Mouse (Mus musculus): Measurements from ENCODE around the gene Glg1. TPM values are rescaled to one million over a fixed set of nuclear protein-coding genes. Genes with fewer than 3 reads are reported as not detected.
"Not testable (repeated sequence)": the region's sequence is repeated elsewhere in the genome, so short reads cannot be mapped to it uniquely, and the experiment has no call there.

The Glg1 gene
- polyA plus RNA-seq (2016; fragmentation: Nextera tagmentation; extraction: Ambion mirVana) = 94.2 and 108 TPM in 2 replicates

- Histone ChIP-seq H3K27ac (replicated peaks) (peak within 1 kb of the TSS; percentile 98), H3K27me3 (no peaks in the 10 kb centered on the region), H3K9me3 (no peaks in the 10 kb centered on the region), H3K36me3 (0 out of 2 replicates have a peak, but pooled peaks cover 5% of the 10 kb centered on the region), H3K4me3 (peak within 1 kb of the TSS; percentile 79), H3K4me1 (peaks cover 8% of the 10 kb centered on the region; the same call in 1 of the 2 replicates), H3K9ac (replicated peaks) (peak within 1 kb of the TSS; percentile 93), H3K4me2 (replicated peaks) (peak within 1 kb of the TSS; percentile 52)
- peak; percentile 88 for ATAC-seq (ENCODE audit: low FRiP score, low read depth)
- WGBS = under 1% methylated on average over 75 of the region's 76 CpGs
These were observed at the start of gene Glg1 for GRCm38 (mm10) chr8:111258631-111259407. Glg1 (minus strand) TSS chr8:111259216.

DNA sequence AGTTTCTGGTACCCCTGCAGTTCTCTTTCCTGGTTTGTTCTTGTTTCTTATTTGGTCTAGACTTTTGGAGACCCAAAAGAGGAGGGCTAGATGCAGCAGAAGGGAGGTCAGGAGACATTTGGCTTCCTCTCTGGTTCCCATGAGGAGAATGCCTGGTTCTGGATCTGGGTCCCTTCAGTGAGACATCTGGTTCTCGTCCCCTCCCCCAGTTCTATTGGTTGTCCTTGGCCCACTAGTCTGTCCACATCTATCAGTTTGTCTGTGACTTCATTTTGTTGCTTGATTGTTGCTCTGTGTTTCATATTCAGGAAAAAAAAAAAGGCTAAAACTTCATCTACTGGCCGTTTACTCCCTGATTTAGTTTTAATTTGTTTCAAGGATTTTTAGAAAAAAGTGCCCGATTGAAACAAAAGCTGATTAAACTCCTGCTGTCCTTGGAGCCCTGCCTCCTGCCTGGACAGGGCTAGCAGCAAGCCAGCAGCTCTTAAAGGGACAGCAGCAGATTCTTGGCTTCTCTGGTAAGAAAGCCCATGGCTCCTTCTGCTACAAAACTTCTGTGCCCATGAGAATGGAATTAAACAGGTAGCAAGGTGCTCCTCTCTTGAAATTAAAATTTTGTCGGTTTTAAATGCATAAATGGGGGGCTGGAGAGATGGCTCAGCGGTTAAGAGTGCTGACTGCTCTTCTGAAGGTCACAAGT is 46.2 kb upstream of the Glg1 start:
- no peaks in the 10 kb centered on the region for H3K27me3 ChIP-seq
- H3K9ac ChIP-seq (replicated peaks) = no peak overlapping the region
- no peak overlapping the region for H3K4me3 ChIP-seq
- H3K9me3 ChIP-seq = no peaks in the 10 kb centered on the region
- 26% methylated on average over 5 of the region's 5 CpGs for WGBS
- no peaks in the 10 kb centered on the region for H3K4me1 ChIP-seq
- H3K36me3 ChIP-seq = no peaks in the 10 kb centered on the region
- no peak overlapping the region for H3K4me2 ChIP-seq (replicated peaks)
- ATAC-seq (ENCODE audit: low FRiP score, low read depth) = no peak
- no peak overlapping the region for H3K27ac ChIP-seq (replicated peaks)

GRCm38 (mm10) chr8:111304359-111304758 is 45.3 kb upstream of the Glg1 start:
- no peak for ATAC-seq (ENCODE audit: low FRiP score, low read depth)
- WGBS = 91% methylated on average over 3 of the region's 3 CpGs

GRCm38 (mm10) chr8:111303076-111303803 is 44.2 kb upstream of the Glg1 start:
- not testable (repeated sequence) for H3K36me3 ChIP-seq; H3K4me2 ChIP-seq (replicated peaks); H3K27ac ChIP-seq (replicated peaks); H3K9ac ChIP-seq (replicated peaks); H3K27me3 ChIP-seq; H3K9me3 ChIP-seq; H3K4me1 ChIP-seq; H3K4me3 ChIP-seq; ATAC-seq (ENCODE audit: low FRiP score, low read depth)
- WGBS = 86% methylated on average over 5 of the region's 5 CpGs

More at GRCm38 (mm10) chr8:111304359-111304758, 45.3 kb upstream of the Glg1 start:
- no peaks in the 10 kb centered on the region for H3K4me1 ChIP-seq
- no peak overlapping the region for H3K27ac ChIP-seq (replicated peaks)
- H3K9ac ChIP-seq (replicated peaks) = no peak overlapping the region
- H3K9me3 ChIP-seq = no peaks in the 10 kb centered on the region
- no peaks in the 10 kb centered on the region for H3K27me3 ChIP-seq
- H3K4me3 ChIP-seq = no peak overlapping the region
- H3K36me3 ChIP-seq = no peaks in the 10 kb centered on the region
- H3K4me2 ChIP-seq (replicated peaks) = no peak overlapping the region

GRCm38 (mm10) chr8:111300597-111301546 is 41.9 kb upstream of the Glg1 start:
- no peaks in the 10 kb centered on the region for H3K27me3 ChIP-seq
- no peak for ATAC-seq (ENCODE audit: low FRiP score, low read depth)
- no peaks in the 10 kb centered on the region for H3K9me3 ChIP-seq
- H3K36me3 ChIP-seq = peaks cover 9% of the 10 kb centered on the region; the same call in 1 of the 2 replicates
- peaks cover 10% of the 10 kb centered on the region for H3K4me1 ChIP-seq
- H3K4me3 ChIP-seq = peak overlapping the region; percentile 92
- peak overlapping the region; percentile 33 for H3K4me2 ChIP-seq (replicated peaks)
- peak overlapping the region; percentile 58 for H3K27ac ChIP-seq (replicated peaks)
- 66% methylated on average over 11 of the region's 11 CpGs for WGBS
- no peak overlapping the region for H3K9ac ChIP-seq (replicated peaks)

DNA sequence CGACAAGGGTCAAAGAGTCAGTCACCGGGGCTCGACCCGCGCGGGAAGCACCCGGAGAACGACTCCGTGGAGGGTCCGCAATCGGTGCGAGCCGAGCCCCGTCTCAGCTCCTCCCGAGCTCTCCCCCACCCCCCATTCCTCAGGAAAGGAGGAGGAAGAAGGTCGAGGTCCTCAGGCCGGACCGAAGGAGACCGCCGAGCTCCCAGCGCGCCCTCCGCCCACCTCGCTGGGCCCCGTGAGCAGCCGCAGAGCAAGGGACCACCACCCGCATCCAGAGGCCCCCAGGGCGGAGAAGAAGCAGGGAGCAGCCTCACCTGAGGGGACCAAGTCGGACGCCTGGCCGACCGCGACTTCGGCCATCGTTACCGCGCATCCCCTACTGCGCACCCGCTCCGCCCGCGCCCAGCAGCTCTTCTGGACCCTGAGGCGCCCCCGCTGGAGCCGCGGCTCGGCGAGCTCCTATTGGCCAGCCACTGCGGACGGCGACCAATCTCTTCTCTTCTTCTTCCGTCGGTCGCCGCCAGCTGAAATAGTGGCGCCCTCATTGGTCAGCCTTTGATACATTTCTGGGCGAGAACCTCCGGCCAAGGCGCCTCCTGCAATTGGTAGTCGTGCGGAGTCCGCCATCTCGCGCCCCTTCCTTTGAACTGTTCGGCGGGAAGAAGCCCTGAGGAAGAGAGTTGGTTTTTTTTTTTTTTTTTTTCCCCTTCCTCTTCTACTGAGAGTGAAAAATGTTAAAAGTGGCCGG is 41.0 kb upstream of the Glg1 start, which contains the start of gene Rfwd3:
Rfwd3 (minus strand) TSS at position 402 of the 748 bp plus-strand sequence.
- H3K36me3 ChIP-seq = peaks cover 15% of the 10 kb centered on the region; the same call in 1 of the 2 replicates
- H3K9ac ChIP-seq (replicated peaks) = peak within 1 kb of the TSS; percentile 91
- peak within 1 kb of the TSS; percentile 84 for H3K27ac ChIP-seq (replicated peaks)
- peaks cover 10% of the 10 kb centered on the region for H3K4me1 ChIP-seq
- H3K9me3 ChIP-seq = no peaks in the 10 kb centered on the region
- under 1% methylated on average over 63 of the region's 67 CpGs for WGBS
- no peaks in the 10 kb centered on the region for H3K27me3 ChIP-seq
- H3K4me2 ChIP-seq (replicated peaks) = peak within 1 kb of the TSS; percentile 65
- ATAC-seq (ENCODE audit: low FRiP score, low read depth) = peak; percentile 99
- peak within 1 kb of the TSS; percentile 92 for H3K4me3 ChIP-seq

- H3K9ac ChIP-seq (replicated peaks) = peak overlapping the region; percentile 91
- peak overlapping the region; percentile 84; the same call in 1 of the 2 replicates for H3K27ac ChIP-seq (replicated peaks)
- no peaks in the 10 kb centered on the region for H3K9me3 ChIP-seq
- peak overlapping the region; percentile 92 for H3K4me3 ChIP-seq
- under 1% methylated on average over 28 of the region's 28 CpGs for WGBS
- H3K4me1 ChIP-seq = peaks cover 10% of the 10 kb centered on the region
- peaks cover 19% of the 10 kb centered on the region for H3K36me3 ChIP-seq
- ATAC-seq (ENCODE audit: low FRiP score, low read depth) = no peak
- no peaks in the 10 kb centered on the region for H3K27me3 ChIP-seq
- H3K4me2 ChIP-seq (replicated peaks) = peak overlapping the region; percentile 65
These were observed 40.4 kb upstream of the Glg1 start for GRCm38 (mm10) chr8:111299363-111299820.

GRCm38 (mm10) chr8:111298011-111298410 is 39.0 kb upstream of the Glg1 start:
- no peak overlapping the region for H3K9ac ChIP-seq (replicated peaks)
- WGBS = 92% methylated on average over 1 of the region's 1 CpGs
- H3K4me1 ChIP-seq = peaks cover 10% of the 10 kb centered on the region
- no peaks in the 10 kb centered on the region for H3K27me3 ChIP-seq
- no peaks in the 10 kb centered on the region for H3K9me3 ChIP-seq
- ATAC-seq (ENCODE audit: low FRiP score, low read depth) = no peak
- peak overlapping the region; percentile 65 for H3K4me2 ChIP-seq (replicated peaks)
- peaks cover 33% of the 10 kb centered on the region for H3K36me3 ChIP-seq
- 0 out of 2 replicates have a peak overlapping the region, but pooled peaks have one; percentile 3 for H3K4me3 ChIP-seq
- no peak overlapping the region for H3K27ac ChIP-seq (replicated peaks)

GRCm38 (mm10) chr8:111291733-111292132 is 32.7 kb upstream of the Glg1 start:
- Histone ChIP-seq H3K4me3 (no peak overlapping the region), H3K4me1 (no peaks in the 10 kb centered on the region), H3K36me3 (peaks cover 87% of the 10 kb centered on the region), H3K27me3 (no peaks in the 10 kb centered on the region), H3K27ac (replicated peaks) (no peak overlapping the region), H3K9me3 (no peaks in the 10 kb centered on the region), H3K9ac (replicated peaks) (no peak overlapping the region), H3K4me2 (replicated peaks) (no peak overlapping the region)
- 96% methylated on average over 7 of the region's 7 CpGs for WGBS
- no peak for ATAC-seq (ENCODE audit: low FRiP score, low read depth)

DNA sequence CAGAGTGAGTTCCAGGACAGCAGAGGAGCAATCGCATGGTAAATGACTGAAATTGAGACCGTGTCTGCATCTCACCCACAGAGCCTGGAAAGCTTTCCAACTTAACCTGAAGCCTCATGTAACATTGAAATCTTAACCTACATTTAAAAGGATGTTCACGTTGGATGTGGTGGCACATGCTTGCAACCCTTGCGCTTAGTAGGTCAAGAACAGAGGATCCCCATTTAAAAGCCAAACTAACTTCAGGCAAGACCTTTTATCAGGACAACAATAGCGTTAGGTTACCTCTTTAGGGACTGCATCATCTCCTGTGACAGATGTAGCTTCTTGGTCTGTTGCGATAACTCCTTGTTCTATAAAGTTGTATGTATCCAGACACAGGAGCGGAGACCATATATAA is 31.6 kb upstream of the Glg1 start:
- Histone ChIP-seq H3K4me3 (no peak overlapping the region), H3K27ac (replicated peaks) (no peak overlapping the region), H3K9me3 (no peaks in the 10 kb centered on the region), H3K4me2 (replicated peaks) (no peak overlapping the region), H3K9ac (replicated peaks) (no peak overlapping the region), H3K36me3 (peaks cover 90% of the 10 kb centered on the region), H3K4me1 (no peaks in the 10 kb centered on the region), H3K27me3 (no peaks in the 10 kb centered on the region)
- 95% methylated on average over 7 of the region's 7 CpGs for WGBS
- ATAC-seq (ENCODE audit: low FRiP score, low read depth) = no peak

All from midbrain, embryonic 12.5 days (tissue).